Mouse (Mus musculus) testis, adult 2 months (tissue): Measurements from ENCODE around the gene Slc20a1.

Source experiments
- CTCF ChIP-seq: fragments of 200-500 bp; IDR thresholded peaks from 2 replicates; pipeline ENCODE4 v1.5.1; 2012; ENCODE audit warnings: low read depth, mild to moderate bottlenecking, inconsistent platforms, low read length, moderate library complexity; ENCODE audit not compliant: control insufficient read depth, insufficient read depth, insufficient replicate concordance
- POLR2A ChIP-seq: fragments of 200-500 bp; IDR thresholded peaks from 2 replicates; pipeline ENCODE4 v1.6.1; 2012; ENCODE audit warnings: low read depth, mild to moderate bottlenecking, inconsistent platforms, low read length, moderate library complexity; ENCODE audit not compliant: control insufficient read depth

- TF ChIP-seq CTCF (no peak), POLR2A (no peak)
Measured at GRCm38 (mm10) chr2:129228571-129228970, 30.0 kb downstream of the Slc20a1 start.
